Mouse (Mus musculus) urinary bladder, postnatal 14 days (tissue): Measurements from ENCODE around the gene 1700020D05Rik.

Source experiments
- DNase-seq: peaks from one replicate; pipeline ENCODE4 v3.0.0; 2021; ENCODE audit warnings: low spot score

1700020D05Rik gene

GRCm38 (mm10) chr19:5503687-5504086, at the start of gene 1700020D05Rik:
1700020D05Rik (minus strand) TSS chr19:5503787.
- DNase-seq, result no peak

DNA sequence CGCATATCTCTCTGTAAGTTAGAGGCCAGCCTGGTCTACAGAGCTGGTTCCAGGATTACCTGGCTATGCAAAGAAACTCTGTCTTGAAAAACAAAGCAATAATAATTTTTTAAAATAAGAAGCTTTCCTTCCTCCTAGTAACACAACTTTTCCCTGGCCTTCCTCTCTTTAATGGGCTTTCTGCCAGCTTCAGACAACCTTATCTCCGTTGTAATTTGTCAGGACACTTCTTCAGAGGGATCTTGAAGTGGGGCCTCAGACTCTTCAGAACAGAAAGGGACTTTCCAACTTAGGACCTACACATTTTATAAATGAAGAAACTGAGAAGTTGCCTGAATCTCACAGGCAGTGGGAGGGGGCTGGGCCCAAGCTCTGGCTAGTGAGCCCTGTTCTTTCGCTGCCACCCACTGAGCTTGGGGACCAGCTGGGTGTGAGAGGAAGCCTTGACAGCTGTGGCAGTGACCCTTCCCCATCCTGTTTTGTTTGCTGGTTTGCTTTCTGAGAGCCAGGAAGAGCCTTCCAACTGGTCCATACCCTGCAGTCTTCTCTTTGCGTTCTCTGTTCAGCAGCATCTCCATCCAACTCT, 44.0 kb upstream of the 1700020D05Rik start:
- no peak for DNase-seq

DNA sequence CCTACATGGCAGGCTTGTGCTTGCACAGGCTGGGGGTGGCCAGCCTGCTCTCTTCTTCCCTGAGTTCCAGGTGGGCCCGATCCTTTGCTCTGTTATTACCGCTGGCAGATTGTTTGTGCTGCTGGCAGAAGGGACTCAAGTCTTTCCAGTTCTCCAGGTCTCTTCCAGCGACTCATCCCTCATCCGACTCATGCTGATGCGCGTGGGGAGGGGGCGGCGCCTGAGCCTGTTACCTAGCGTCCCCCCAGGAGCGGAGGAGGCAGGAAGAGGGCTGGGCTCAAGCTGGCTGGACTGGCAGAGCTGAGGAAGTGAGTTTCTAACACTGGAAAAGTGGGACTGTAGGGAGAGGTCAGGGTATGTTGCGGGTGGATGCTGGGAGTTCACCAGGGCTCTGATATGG, 40.4 kb upstream of the 1700020D05Rik start:
- DNase-seq, result no peak

DNA sequence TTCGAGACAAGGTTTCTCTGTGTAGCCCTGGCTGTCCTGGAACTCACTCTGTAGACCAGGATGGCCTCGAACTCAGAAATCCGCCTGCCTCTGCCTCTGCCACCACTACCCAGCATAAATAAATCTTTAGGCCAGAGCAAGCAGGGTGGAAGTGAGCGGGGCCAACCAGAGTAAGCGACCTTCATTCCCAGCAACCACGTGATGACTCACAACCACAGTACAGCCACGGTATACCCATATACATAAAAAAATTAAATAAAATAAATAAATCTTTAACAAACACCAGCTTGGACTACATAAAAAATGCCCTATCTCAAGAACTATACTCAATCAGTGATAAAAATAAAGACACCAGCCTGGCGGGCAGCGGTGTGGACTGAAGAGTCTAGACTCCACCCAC, 39.8 kb upstream of the 1700020D05Rik start:
- DNase-seq, result no peak

- DNase-seq, result no peak
These were observed 35.2 kb upstream of the 1700020D05Rik start for GRCm38 (mm10) chr19:5538786-5539185.

DNA sequence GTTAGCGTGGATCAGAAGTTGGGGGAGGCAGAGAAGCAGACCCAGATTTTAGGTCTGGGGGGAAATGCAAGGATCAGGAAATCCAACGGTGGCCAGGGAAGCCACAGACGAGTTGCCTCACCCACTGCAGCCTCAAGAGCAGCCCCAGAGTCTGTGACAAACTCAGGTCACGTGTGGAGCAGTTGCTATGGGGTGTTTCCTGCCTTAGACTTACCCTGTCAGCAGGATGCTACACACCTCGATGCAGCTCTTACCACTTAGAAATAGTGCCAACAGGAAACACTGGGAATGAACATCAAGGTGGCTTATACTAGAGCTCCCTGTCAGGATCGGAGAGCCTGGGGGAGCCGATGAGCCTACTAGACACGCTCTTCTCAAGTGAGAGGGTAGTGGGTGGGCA, 28.9 kb upstream of the 1700020D05Rik start:
- DNase-seq, result no peak

- DNase-seq, result no peak
These were observed 26.5 kb upstream of the 1700020D05Rik start for GRCm38 (mm10) chr19:5530138-5530524.

- peak; percentile 99 for DNase-seq
These were observed 25.9 kb upstream of the 1700020D05Rik start for GRCm38 (mm10) chr19:5529325-5530137.

DNA sequence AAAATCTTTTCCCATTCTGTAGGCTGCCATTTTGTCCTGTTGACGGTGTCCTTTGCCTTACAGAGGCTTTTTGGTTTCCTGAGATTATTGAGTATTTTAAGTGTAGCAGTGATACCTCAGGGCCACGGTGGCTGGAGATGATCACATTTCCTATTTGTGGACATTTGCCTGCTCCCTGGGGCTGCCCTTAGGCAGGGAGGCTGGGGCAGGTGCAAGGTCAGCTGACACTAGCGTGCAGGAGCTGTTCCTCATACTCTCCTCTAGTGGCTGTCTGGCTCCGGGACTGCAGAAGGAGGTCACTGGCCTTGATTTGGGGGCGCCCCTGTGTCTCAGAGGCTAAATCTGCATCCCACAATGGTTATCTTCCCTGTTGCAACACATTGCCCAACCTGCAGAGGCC, 21.6 kb upstream of the 1700020D05Rik start:
- no peak for DNase-seq

- DNase-seq, result no peak
These were observed 15.1 kb upstream of the 1700020D05Rik start for GRCm38 (mm10) chr19:5518721-5519120.

DNA sequence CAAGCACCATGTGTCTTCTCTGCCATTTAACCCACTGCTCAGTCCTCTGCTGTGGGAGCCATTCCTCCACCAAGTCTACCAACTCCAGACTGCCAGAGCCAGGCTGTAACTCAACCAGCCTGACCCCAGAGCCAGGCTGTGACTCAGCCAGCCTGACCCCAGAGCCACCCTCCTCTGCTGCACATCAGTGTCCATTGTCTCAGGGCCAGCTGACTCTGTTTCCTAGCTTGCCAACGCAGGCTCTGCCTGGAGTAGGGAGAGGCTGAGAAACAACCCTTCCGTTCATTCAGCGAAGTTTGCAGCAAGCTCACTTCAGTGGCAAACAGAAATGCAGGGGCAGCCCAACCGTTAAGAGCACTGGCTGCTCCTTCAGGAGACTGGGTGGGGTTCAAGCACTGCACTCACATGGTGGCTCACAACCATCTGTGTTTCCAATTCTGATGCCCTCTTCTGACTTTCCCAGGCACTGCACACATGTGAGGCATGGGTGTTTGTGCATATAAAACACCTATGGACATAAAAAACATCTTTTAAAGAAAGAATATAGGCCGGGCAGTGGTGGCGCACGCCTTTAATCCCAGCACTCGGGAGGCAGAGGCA, 13.4 kb upstream of the 1700020D05Rik start:
- DNase-seq, result no peak

DNA sequence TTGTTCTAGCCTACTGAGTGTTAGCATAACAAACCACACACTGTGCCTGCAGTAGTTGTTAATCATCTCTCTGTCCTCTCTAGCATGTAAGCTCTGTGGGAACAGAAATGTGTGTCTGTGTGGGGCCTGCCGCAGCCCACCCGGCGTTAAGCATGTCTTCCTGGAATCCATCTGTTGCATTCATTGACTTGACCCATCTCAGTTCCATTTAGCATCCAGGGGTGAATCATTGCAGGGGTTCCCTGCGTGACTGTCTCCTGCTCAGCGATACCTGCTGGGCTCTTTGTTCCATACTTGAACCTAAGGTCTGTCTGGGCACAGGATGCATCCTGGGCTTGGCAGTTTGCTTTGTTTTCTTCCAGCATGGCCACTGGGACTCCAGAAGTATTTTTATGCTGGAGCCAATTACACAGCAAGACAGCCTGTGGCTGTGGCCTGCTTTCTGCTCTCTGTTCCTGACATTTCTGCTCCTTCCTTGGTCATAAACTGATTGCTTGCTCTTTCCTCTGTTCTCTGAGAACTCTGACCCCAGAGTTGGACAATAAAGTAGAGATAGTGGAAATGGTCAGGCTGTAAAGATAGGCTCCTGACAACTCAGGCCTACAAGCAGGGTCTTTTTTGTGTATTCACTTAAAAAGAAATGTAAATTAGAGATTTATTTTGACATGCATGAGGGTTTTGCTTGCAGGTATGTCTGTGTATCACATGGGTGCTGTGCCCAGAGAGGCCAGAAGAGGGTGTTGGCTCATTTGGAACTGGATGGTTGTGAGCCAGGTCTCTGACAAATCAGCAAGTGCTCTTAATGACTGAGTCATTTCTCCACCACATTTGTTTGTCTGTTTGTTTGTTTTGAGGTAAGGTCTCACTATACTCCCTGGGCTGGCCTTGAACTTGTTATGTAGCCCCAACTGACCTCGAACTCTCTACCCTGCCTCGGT, 12.5 kb upstream of the 1700020D05Rik start:
- no peak for DNase-seq

- DNase-seq, result no peak
These were observed 9.4 kb upstream of the 1700020D05Rik start for GRCm38 (mm10) chr19:5513005-5513349.

DNA sequence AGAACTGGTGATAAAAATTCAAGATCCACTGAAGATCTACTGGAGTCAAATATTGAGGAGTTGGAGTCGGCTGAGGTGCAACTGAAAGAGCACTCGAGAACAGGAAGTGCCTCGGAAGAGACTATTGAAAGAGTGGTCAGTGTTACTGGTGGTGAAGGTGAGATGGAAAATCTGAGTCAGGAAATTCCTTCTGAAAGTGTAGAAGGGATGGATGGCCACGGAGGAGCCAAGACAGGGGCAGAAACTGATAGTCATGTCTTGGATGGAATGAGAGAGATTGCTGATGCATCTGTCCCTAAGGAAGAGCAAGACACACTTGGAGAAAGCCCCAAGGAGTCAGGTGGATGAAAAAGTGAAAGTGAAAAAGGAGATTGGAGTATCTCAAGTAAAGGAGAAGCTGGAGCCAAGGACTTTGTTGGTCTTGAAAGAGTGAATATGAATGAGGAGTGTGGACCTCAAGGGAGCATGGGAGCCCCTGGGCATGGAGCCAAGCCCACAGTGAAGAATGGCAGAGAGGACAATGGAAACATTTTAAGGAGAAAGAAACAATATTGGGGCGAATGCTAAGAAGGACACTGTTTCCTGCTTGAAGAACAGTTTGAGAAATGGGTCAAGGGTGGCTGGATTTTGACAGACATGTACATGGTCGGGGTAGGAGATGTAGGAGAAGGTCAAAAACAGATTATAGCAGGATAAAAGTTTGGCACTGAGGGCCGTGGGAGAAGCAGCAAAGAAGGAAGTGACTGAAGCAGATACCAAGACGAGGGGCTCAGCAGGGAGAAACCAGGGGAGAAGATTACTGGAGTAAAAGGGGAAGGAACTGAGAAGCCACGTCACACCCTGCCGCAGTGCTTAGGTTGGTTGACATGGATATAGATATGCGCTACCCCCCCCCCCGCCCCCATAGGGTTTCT, 8.8 kb upstream of the 1700020D05Rik start:
- no peak for DNase-seq

GRCm38 (mm10) chr19:5511074-5511632, 7.6 kb upstream of the 1700020D05Rik start:
- no peak for DNase-seq

GRCm38 (mm10) chr19:5510031-5511026, 6.7 kb upstream of the 1700020D05Rik start, which contains the start of gene Snx32:
Snx32 (minus strand) TSS chr19:5510538.
- DNase-seq, result peak; percentile 96

DNA sequence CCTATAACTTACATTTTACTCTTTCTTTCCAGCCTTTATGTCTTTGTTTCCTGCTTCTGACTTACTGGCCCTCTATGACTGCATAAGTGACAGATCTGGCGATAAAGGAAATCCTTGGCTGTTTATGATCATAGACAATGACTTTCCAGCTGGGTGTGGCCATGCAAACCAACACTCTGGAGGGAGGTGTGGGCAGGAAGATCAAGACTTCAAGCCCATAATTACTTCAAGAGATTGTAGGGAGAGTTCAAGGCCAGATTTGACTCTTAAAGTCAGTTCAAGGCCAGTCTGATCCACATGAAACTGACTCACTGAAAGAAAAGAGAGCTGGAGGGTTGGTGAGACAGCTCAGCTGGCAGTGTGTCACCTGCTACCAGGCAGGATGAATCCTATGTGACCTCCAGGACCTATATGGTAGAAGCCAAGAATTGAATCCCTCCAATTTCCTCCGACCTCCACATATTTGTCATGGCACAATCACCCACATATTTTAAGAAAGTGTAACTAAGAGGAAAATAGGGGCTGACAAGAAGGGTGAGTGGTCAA, 3.2 kb downstream of the 1700020D05Rik start:
- DNase-seq, result no peak

DNA sequence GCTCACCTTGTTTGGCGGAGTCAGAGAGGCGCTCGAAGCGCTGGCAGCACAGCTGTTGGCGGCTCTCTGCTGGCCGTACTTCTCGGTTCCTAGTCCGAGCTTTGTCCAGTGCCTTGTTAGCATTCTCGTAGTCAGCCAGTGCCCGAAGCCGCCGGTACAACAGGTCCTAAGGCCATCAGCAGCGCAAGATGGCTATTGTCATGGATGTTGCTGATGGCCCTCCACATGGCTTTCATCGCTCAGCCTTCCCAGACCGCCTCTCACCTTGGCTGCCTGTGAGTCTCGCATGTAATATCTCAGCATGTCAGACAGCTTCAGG, 7.6 kb downstream of the 1700020D05Rik start:
- no peak for DNase-seq

DNA sequence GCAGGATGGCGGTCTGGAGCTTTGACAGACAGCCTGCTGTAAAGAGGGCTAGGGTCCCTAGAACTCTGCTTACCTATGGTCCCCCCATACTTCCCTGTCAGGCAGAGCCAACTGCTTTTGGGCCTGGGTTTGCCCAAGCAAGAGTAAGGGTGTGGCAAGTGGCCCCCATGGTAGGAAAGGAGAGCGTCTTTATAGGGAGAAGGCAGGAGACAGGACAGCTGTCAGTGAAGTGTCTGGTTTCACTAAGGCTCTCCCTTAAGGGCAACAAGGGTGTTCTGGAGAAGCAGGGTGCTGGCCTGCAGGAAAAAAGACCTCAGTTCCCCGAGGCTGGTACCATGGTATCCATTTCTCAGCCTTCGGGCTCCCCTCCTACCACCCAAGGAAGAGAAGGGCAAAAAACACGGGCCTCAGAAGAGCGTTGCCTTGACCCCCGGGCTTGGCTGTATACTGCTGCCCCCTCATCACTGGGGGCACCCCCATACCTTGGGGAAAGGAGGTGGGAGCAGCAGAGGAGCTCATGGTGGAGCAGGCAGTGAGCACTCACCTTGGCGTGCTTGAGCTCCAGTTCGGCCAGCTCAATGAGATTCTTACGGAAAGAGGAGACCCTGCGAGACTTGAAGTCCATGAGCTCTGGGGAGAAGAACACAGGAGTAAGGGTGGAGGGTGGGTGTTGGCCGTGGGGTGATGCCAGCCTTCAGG, 8.1 kb downstream of the 1700020D05Rik start:
- no peak for DNase-seq
